Mouse (Mus musculus) ovary, postnatal 14 days (tissue): Measurements from ENCODE around the gene Gtf2ird1.
"Not testable (repeated sequence)": the region's sequence is repeated elsewhere in the genome, so short reads cannot be mapped to it uniquely, and the experiment has no call there.

ENCODE experiments used
- DNase-seq: peaks from one replicate; pipeline ENCODE4 v3.0.0; 2022; ENCODE audit warnings: low spot score

Gtf2ird1 gene

GRCm38 (mm10) chr5:134473902-134474301, 17.4 kb upstream of the Gtf2ird1 start:
- no peak for DNase-seq

- no peak for DNase-seq
Observed at GRCm38 (mm10) chr5:134470538-134471169, 14.1 kb upstream of the Gtf2ird1 start.

- no peak for DNase-seq
Observed at GRCm38 (mm10) chr5:134469559-134470150, 13.1 kb upstream of the Gtf2ird1 start.

GRCm38 (mm10) chr5:134468158-134468765, 11.7 kb upstream of the Gtf2ird1 start:
- no peak for DNase-seq

- no peak for DNase-seq
Observed at GRCm38 (mm10) chr5:134467030-134467549, 10.6 kb upstream of the Gtf2ird1 start.

GRCm38 (mm10) chr5:134466296-134467029, 9.9 kb upstream of the Gtf2ird1 start:
- DNase-seq, result no peak

GRCm38 (mm10) chr5:134465197-134465596, 8.7 kb upstream of the Gtf2ird1 start:
- no peak for DNase-seq

- no peak for DNase-seq
Observed at GRCm38 (mm10) chr5:134464225-134464624, 7.7 kb upstream of the Gtf2ird1 start.

- DNase-seq, result no peak
Observed at GRCm38 (mm10) chr5:134462731-134463130, 6.2 kb upstream of the Gtf2ird1 start.

GRCm38 (mm10) chr5:134462316-134462715, 5.8 kb upstream of the Gtf2ird1 start:
- no peak for DNase-seq

GRCm38 (mm10) chr5:134460546-134460945, 4.0 kb upstream of the Gtf2ird1 start:
- no peak for DNase-seq

- DNase-seq, result no peak
Observed at GRCm38 (mm10) chr5:134459096-134459495, 2.6 kb upstream of the Gtf2ird1 start.

GRCm38 (mm10) chr5:134458416-134458815, 1.9 kb upstream of the Gtf2ird1 start:
- no peak for DNase-seq

- DNase-seq, result no peak
Observed at GRCm38 (mm10) chr5:134457371-134457770, 855 bp upstream of the Gtf2ird1 start.

- DNase-seq, result peak; percentile 41
Observed at GRCm38 (mm10) chr5:134455914-134456423, 547 bp downstream of the Gtf2ird1 start.

- DNase-seq, result no peak
Observed at GRCm38 (mm10) chr5:134455186-134455895, 1.2 kb downstream of the Gtf2ird1 start.

GRCm38 (mm10) chr5:134454421-134454820, 2.1 kb downstream of the Gtf2ird1 start:
- DNase-seq, result no peak

GRCm38 (mm10) chr5:134453577-134453976, 2.9 kb downstream of the Gtf2ird1 start:
- no peak for DNase-seq

GRCm38 (mm10) chr5:134446755-134447154, 9.8 kb downstream of the Gtf2ird1 start:
- DNase-seq, result not testable (repeated sequence)

- DNase-seq, result no peak
Observed at GRCm38 (mm10) chr5:134445895-134446294, 10.6 kb downstream of the Gtf2ird1 start.

- no peak for DNase-seq
Observed at GRCm38 (mm10) chr5:134445208-134445831, 11.2 kb downstream of the Gtf2ird1 start.
